Mouse (Mus musculus) left cerebral cortex, adult 6 months (tissue): ENCODE measurements around the gene Hnrnpab. TPM values are rescaled to one million over a fixed set of nuclear protein-coding genes. Genes with fewer than 3 reads are reported as not detected.

Source experiments
- long read RNA-seq, 2 experiments: library from polyadenylated mRNA; unstranded; transcript quantifications; one replicate each; pipeline ENCODE4 v2.0.0; 2019 to 2020
- polyA plus RNA-seq: library from polyadenylated mRNA; unstranded; fragments of <200 nt; fragmentation: Nextera tagmentation; gene quantifications from 2 replicates; pipeline ENCODE4 v1.2.3, GENCODE M21; 2021

Gene Hnrnpab
- polyA plus RNA-seq = 17.6 and 97.7 TPM in 2 replicates
- long read RNA-seq, experiment 1, partial matches to known transcripts = 11 of 21 reads
- long read RNA-seq, experiment 1, other reads (novel, unspliced or antisense) = 6 of 21 reads
- long read RNA-seq, experiment 2, partial matches to known transcripts = 14 of 26 reads
- long read RNA-seq, experiment 2, other reads (novel, unspliced or antisense) = 12 of 26 reads

GRCm38 (mm10) chr11:51606447-51607095 is at the start of gene Hnrnpab:
Gene Hnrnpab, minus strand, starts transcription at chr11:51606847.

GRCm38 (mm10) chr11:51650691-51651515 is 44.3 kb upstream of the Hnrnpab start, which contains the start of the genes N4bp3 and D930048N14Rik:
Gene N4bp3, minus strand, starts transcription at chr11:51650842.
Gene D930048N14Rik, plus strand, starts transcription at chr11:51650954.

GRCm38 (mm10) chr11:51635525-51636322 is 29.1 kb upstream of the Hnrnpab start, which contains the start of gene Rmnd5b:
Gene Rmnd5b, minus strand, starts transcription at chr11:51635896.

GRCm38 (mm10) chr11:51619409-51620060 is 12.9 kb upstream of the Hnrnpab start, which contains the start of gene Nhp2:
Gene Nhp2, plus strand, starts transcription at chr11:51619735.

GRCm38 (mm10) chr11:51584431-51585248 is 22.0 kb downstream of the Hnrnpab start, which contains the start of gene Phykpl:
Gene Phykpl, plus strand, starts transcription at chr11:51584757.

Other genes with a start within 250 kb of the Hnrnpab start
- gene Phykpl, start 22.1 kb downstream of the Hnrnpab start, polyA plus RNA-seq = 2.6 and 3.7 TPM in 2 replicates
- 172 and 201 TPM in 2 replicates for gene Nhp2, start 12.9 kb upstream of the Hnrnpab start, polyA plus RNA-seq
- gene Rmnd5b, start 29.0 kb upstream of the Hnrnpab start, polyA plus RNA-seq = 62.3 and 86.2 TPM in 2 replicates
- 9.5 and 12.9 TPM in 2 replicates for gene N4bp3, start 44.0 kb upstream of the Hnrnpab start, polyA plus RNA-seq
- 0.31 and 0.43 TPM in 2 replicates for gene D930048N14Rik, start 44.1 kb upstream of the Hnrnpab start, polyA plus RNA-seq
- 110 and 117 TPM in 2 replicates for gene 0610009B22Rik, start 82.0 kb upstream of the Hnrnpab start, polyA plus RNA-seq
- 5.9 and 10.9 TPM in 2 replicates for gene Sec24a, start 156.8 kb upstream of the Hnrnpab start, polyA plus RNA-seq
- gene Sar1b, start 156.8 kb upstream of the Hnrnpab start, polyA plus RNA-seq = 187 and 233 TPM in 2 replicates